Mouse (Mus musculus) kidney, adult 2 months (tissue): ENCODE results near the gene Endog.

Source experiments
- CTCF ChIP-seq: fragments of 200-500 bp; conservative IDR thresholded peaks from 2 replicates; pipeline ENCODE4 v1.5.1; 2011; ENCODE audit warnings: low read depth, mild to moderate bottlenecking, control low read depth, low read length, moderate library complexity, mixed read lengths; ENCODE audit not compliant: insufficient read depth, insufficient read length
- POLR2A ChIP-seq: fragments of 200-500 bp; IDR thresholded peaks from one replicate; pipeline ENCODE4 v1.6.1; 2011; ENCODE audit warnings: low read depth, low read length, control low read depth

DNA sequence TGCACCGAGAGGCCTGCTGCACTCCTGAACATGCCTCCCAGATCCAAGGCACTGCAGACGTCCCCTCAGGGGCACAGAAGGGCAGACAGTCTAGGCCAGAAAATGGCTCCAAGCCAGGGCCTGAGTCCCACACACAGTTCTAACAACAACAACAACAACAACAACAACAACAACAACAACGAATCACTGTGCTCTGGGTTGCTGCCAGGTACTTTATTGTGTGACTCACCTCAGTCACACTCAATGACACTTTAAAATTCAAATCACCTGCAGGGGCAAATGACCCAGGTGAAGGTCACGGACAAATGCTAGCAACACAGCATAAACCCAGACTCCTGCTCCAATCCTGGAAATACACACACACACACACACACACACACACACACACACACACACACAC lies 26.7 kb downstream of the Endog start:
- TF ChIP-seq CTCF (no peak), POLR2A (no peak)
